Mouse (Mus musculus): ENCODE results near the gene Fn1.

DNA sequence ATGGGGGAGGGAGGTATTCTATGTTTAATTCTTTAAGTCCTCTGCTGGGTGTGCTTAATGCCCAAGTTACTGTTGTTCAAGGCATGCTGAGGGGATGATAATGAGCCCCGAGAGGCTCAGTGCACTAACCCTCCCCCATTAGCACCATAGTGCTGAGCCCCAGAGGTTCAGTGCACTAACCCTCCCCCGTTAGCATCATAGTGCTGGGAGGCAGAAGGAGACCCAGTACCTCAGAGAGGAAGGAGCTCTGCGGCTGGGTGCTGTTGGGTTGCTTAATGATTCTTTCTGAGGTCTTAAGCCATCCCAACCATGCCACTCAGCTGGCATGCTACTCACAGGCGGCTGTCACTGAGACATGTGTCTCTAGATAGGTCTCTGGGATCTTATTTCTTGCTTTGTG, 82.9 kb downstream of the Fn1 start:
- TF ChIP-seq CTCF (IDR thresholded peaks at IDR 0.05; ENCODE audit: control insufficient read depth, insufficient read depth, insufficient read length) (no peak), MAX (IDR thresholded peaks at IDR 0.05) (no peak), USF1 (IDR thresholded peaks at IDR 0.05; ENCODE audit: low read depth) (no peak), CEBPB (IDR thresholded peaks at IDR 0.05; ENCODE audit: low read depth) (no peak)
